Mouse (Mus musculus) stomach, postnatal 0 days (tissue): ENCODE measurements around the gene Lsm12.

ENCODE experiments used
- CTCF ChIP-seq: IDR thresholded peaks from 2 replicates; pipeline ENCODE4 v1.5.1; 2016; ENCODE audit warnings: antibody characterized with exemption, low read depth, mild to moderate bottlenecking, moderate library complexity
- EP300 ChIP-seq: optimal IDR thresholded peaks from 2 replicates; pipeline ENCODE3; 2016; ENCODE audit warnings: antibody characterized with exemption

DNA sequence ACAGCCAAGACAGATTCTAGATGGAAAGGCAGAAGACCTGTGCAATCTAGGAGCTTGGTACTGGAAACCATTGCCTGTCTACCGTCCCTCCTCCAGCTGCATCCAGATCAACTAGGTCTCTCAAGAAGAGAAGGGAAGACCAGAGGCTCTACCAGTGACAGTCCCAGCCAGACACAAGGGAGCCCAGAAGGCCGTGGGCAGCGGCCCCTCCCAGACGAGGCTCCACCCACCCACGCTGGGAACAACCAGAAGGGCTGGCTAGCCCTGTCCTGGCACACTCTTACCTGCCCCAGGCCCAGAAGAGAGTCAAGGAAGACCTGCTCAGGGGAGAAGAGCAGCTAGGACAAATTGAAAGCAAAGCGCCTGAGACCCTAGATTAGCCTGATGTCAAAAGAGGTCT is 35.4 kb upstream of the Lsm12 start:
- TF ChIP-seq CTCF (no peak), EP300 (no peak)
